Mouse (Mus musculus): ENCODE results near the gene Adgre5. TPM values are rescaled to one million over a fixed set of nuclear protein-coding genes. Genes with fewer than 3 reads are reported as not detected.

The Adgre5 gene
- polyA plus RNA-seq, 1 experiment, result 43.2 TPM

GRCm38 (mm10) chr8:83723447-83724083 lies 17.6 kb downstream of the Adgre5 start:
- Histone ChIP-seq H3K36me3 (ENCODE audit: control insufficient read depth, insufficient read depth, low read length) (peaks cover 76% of the 10 kb centered on the region), H3K4me1 (ENCODE audit: control insufficient read depth, insufficient read depth, insufficient read length, low read length) (no peaks in the 10 kb centered on the region), H3K27me3 (ENCODE audit: control insufficient read depth, insufficient read depth, low read length) (no peaks in the 10 kb centered on the region), H3K27ac (ENCODE audit: insufficient read depth, low read depth, low read length) (no peak overlapping the region), H3K4me3 (ENCODE audit: low read depth, low read length) (no peak overlapping the region)
- TF ChIP-seq POLR2A (IDR thresholded peaks at IDR 0.05; ENCODE audit: low read depth, low read length), result no peak
- no peak for TF ChIP-seq CTCF (IDR thresholded peaks at IDR 0.05; ENCODE audit: extremely low read depth, insufficient read length, insufficient replicate concordance, low read depth, low read length)
- WGBS, result 66% methylated on average over 11 of the region's 11 CpGs

GRCm38 (mm10) chr8:83722631-83723030 lies 18.5 kb downstream of the Adgre5 start:
- Histone ChIP-seq H3K4me3 (ENCODE audit: low read depth, low read length) (no peak overlapping the region), H3K27ac (ENCODE audit: insufficient read depth, low read depth, low read length) (no peak overlapping the region), H3K27me3 (ENCODE audit: control insufficient read depth, insufficient read depth, low read length) (no peaks in the 10 kb centered on the region), H3K4me1 (ENCODE audit: control insufficient read depth, insufficient read depth, insufficient read length, low read length) (no peaks in the 10 kb centered on the region), H3K36me3 (ENCODE audit: control insufficient read depth, insufficient read depth, low read length) (peaks cover 67% of the 10 kb centered on the region)
- TF ChIP-seq POLR2A (IDR thresholded peaks at IDR 0.05; ENCODE audit: low read depth, low read length) (no peak), CTCF (IDR thresholded peaks at IDR 0.05; ENCODE audit: extremely low read depth, insufficient read length, insufficient replicate concordance, low read depth, low read length) (no peak)
- WGBS, result 87% methylated on average over 12 of the region's 12 CpGs

- WGBS, result 78% methylated on average over 25 of the region's 25 CpGs
- H3K27me3 ChIP-seq (ENCODE audit: control insufficient read depth, insufficient read depth, low read length), result no peaks in the 10 kb centered on the region
- H3K27ac ChIP-seq (ENCODE audit: insufficient read depth, low read depth, low read length), result no peak overlapping the region
- TF ChIP-seq POLR2A (IDR thresholded peaks at IDR 0.05; ENCODE audit: low read depth, low read length) (no peak), CTCF (IDR thresholded peaks at IDR 0.05; ENCODE audit: extremely low read depth, insufficient read length, insufficient replicate concordance, low read depth, low read length) (no peak)
- H3K4me1 ChIP-seq (ENCODE audit: control insufficient read depth, insufficient read depth, insufficient read length, low read length), result peaks cover 4% of the 10 kb centered on the region; the same call in 1 of the 2 replicates
- H3K36me3 ChIP-seq (ENCODE audit: control insufficient read depth, insufficient read depth, low read length), result peaks cover 65% of the 10 kb centered on the region
- H3K4me3 ChIP-seq (ENCODE audit: low read depth, low read length), result no peak overlapping the region
These were observed 19.6 kb downstream of the Adgre5 start for GRCm38 (mm10) chr8:83721405-83722025.

GRCm38 (mm10) chr8:83719693-83720092 lies 21.4 kb downstream of the Adgre5 start:
- TF ChIP-seq CTCF (IDR thresholded peaks at IDR 0.05; ENCODE audit: extremely low read depth, insufficient read length, insufficient replicate concordance, low read depth, low read length) (no peak), POLR2A (IDR thresholded peaks at IDR 0.05; ENCODE audit: low read depth, low read length) (no peak)
- peaks cover 5% of the 10 kb centered on the region; the same call in 1 of the 2 replicates for H3K4me1 ChIP-seq (ENCODE audit: control insufficient read depth, insufficient read depth, insufficient read length, low read length)
- H3K27ac ChIP-seq (ENCODE audit: insufficient read depth, low read depth, low read length), result no peak overlapping the region
- H3K27me3 ChIP-seq (ENCODE audit: control insufficient read depth, insufficient read depth, low read length), result no peaks in the 10 kb centered on the region
- no peak overlapping the region for H3K4me3 ChIP-seq (ENCODE audit: low read depth, low read length)
- H3K36me3 ChIP-seq (ENCODE audit: control insufficient read depth, insufficient read depth, low read length), result peaks cover 53% of the 10 kb centered on the region
- WGBS, result 84% methylated on average over 2 of the region's 2 CpGs

DNA sequence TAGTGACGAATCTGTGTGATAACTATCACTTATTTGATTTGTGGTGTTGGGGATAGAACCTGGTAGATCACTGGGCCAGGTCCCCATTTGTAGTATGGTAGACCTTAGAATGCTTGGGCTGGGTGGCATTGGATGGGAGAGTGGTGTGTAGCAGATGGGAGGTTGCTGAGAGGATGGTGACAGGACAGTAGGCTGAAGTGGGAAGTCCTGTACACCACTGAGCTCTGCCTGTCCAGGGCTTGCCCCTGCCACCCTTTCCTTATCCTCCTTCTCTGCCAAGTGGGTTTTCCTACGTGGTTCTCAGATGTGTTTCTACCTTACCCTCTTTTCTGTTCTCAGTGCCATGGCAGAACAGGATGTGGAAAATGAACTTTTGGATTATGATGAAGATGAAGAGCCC lies 22.1 kb downstream of the Adgre5 start:
- 59% methylated on average over 2 of the region's 2 CpGs for WGBS
- no peak for TF ChIP-seq CTCF (IDR thresholded peaks at IDR 0.05; ENCODE audit: extremely low read depth, insufficient read length, insufficient replicate concordance, low read depth, low read length)
- no peak for TF ChIP-seq POLR2A (IDR thresholded peaks at IDR 0.05; ENCODE audit: low read depth, low read length)

DNA sequence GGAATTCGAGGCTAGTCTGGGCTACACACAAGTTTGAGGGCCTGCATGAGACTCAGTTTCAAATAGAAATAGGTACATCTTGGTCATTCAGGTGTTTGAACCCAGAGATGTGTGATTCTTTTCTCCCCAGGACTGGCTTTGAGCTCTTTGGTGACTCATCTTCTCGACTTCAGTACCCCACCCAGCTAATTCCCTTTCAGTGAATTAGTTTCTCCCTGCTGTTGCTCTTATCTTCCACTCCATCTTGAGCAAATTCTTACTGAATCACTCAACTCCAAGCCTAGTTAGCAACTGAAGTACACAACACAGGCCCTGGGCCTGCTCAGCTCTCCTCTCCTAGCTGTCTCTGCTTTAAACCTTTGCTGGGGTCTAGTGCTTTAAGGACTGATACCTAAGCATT lies 24.6 kb downstream of the Adgre5 start:
- TF ChIP-seq CTCF (IDR thresholded peaks at IDR 0.05; ENCODE audit: extremely low read depth, insufficient read length, insufficient replicate concordance, low read depth, low read length) (no peak), POLR2A (IDR thresholded peaks at IDR 0.05; ENCODE audit: low read depth, low read length) (no peak)
- Histone ChIP-seq H3K36me3 (ENCODE audit: control insufficient read depth, insufficient read depth, low read length) (peaks cover 21% of the 10 kb centered on the region), H3K4me3 (ENCODE audit: low read depth, low read length) (no peak overlapping the region), H3K27ac (ENCODE audit: insufficient read depth, low read depth, low read length) (no peak overlapping the region), H3K27me3 (ENCODE audit: control insufficient read depth, insufficient read depth, low read length) (no peaks in the 10 kb centered on the region), H3K4me1 (ENCODE audit: control insufficient read depth, insufficient read depth, insufficient read length, low read length) (peaks cover 5% of the 10 kb centered on the region; the same call in 1 of the 2 replicates)
- 13% methylated on average over 2 of the region's 2 CpGs for WGBS

More for the DNA sequence above, 22.1 kb downstream of the Adgre5 start:
- Histone ChIP-seq H3K27me3 (ENCODE audit: control insufficient read depth, insufficient read depth, low read length) (no peaks in the 10 kb centered on the region), H3K4me3 (ENCODE audit: low read depth, low read length) (no peak overlapping the region), H3K36me3 (ENCODE audit: control insufficient read depth, insufficient read depth, low read length) (peaks cover 46% of the 10 kb centered on the region), H3K27ac (ENCODE audit: insufficient read depth, low read depth, low read length) (no peak overlapping the region), H3K4me1 (ENCODE audit: control insufficient read depth, insufficient read depth, insufficient read length, low read length) (peaks cover 5% of the 10 kb centered on the region; the same call in 1 of the 2 replicates)

- no peak for TF ChIP-seq CTCF (IDR thresholded peaks at IDR 0.05; ENCODE audit: extremely low read depth, insufficient read length, insufficient replicate concordance, low read depth, low read length)
- no peak for TF ChIP-seq POLR2A (IDR thresholded peaks at IDR 0.05; ENCODE audit: low read depth, low read length)
- peaks cover 5% of the 10 kb centered on the region; the same call in 1 of the 2 replicates for H3K4me1 ChIP-seq (ENCODE audit: control insufficient read depth, insufficient read depth, insufficient read length, low read length)
- WGBS, result under 1% methylated on average over 17 of the region's 17 CpGs
- no peaks in the 10 kb centered on the region for H3K27me3 ChIP-seq (ENCODE audit: control insufficient read depth, insufficient read depth, low read length)
- H3K4me3 ChIP-seq (ENCODE audit: low read depth, low read length), result peak overlapping the region; percentile 71
- peaks cover 14% of the 10 kb centered on the region for H3K36me3 ChIP-seq (ENCODE audit: control insufficient read depth, insufficient read depth, low read length)
- H3K27ac ChIP-seq (ENCODE audit: insufficient read depth, low read depth, low read length), result peak overlapping the region; percentile 71
These were observed 25.4 kb downstream of the Adgre5 start for GRCm38 (mm10) chr8:83715771-83716170.
